Mouse (Mus musculus): ENCODE data around the gene Hand1.

DNA sequence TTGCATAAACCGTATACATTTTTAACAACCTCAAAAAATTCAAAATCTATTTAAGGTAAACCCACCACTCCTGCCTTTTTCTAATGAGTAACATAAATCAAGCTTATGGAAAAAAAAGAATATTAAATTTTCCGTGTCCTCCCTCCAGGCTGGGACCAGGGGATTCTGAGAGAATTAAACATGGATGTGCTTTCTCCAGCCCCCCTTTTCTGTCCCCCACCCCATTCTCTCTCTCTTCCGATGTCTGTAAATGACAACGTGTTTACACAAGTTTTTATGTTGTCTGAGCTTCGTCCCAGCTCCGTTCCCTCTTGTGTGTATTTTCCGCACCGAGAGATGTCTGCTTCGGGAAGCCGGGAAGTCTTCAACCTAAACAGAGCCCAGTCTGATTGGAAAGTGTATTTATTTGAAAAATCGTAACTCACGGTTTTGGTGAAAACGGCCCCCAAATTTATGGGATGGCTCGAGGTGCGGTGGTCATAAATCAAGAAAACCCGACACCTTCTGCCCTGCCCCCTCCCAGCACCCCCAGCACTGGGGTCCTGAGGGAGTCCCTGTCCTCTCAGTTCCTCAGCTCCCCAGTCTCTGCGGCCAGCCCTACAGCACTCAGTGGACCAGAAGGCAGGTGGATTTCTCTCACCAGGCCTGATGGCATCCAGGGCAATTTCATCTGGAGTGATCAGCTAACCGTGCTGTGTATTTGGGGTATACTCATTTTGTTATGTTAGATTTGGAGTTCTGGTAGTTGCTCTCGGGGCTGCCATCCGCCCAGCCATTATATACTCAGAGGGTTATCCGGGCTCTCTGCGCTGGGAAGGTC, 5.5 kb upstream of the Hand1 start:
- no peak for TF ChIP-seq CTCF (IDR thresholded peaks at IDR 0.05)
- no peak for TF ChIP-seq POLR2A (IDR thresholded peaks at IDR 0.05; ENCODE audit: insufficient read depth, low read depth, low read length)
- no peak for TF ChIP-seq EP300 (IDR thresholded peaks at IDR 0.05; ENCODE audit: insufficient read depth, low read depth, low read length)
